Mouse (Mus musculus) midbrain, embryonic 14.5 days (tissue): Measurements from ENCODE around the gene Olfr6. TPM values are rescaled to one million over a fixed set of nuclear protein-coding genes. Genes with fewer than 3 reads are reported as not detected.
"Not testable (repeated sequence)": the region's sequence is repeated elsewhere in the genome, so short reads cannot be mapped to it uniquely, and the experiment has no call there.

Experiments
- ATAC-seq: fragments of 200-750 bp; cut with Nextera tagmentation; 2 replicates; pipeline ENCODE4 v1.8.0; 2017; ENCODE audit warnings: moderate number of reproducible peaks, moderate library complexity; ENCODE audit not compliant: low FRiP score, low TSS enrichment
- DNase-seq: peaks from one replicate; pipeline ENCODE4 v3.0.0-alpha.2; 2015
- H3K27ac ChIP-seq: fragments of 300-500 bp; sonication (generic); replicated peaks from 2 replicates; pipeline ENCODE4 v1.5.1; 2014; ENCODE audit warnings: mild to moderate bottlenecking, low read depth, low read length, moderate library complexity
- H3K27me3 ChIP-seq: fragments of 300-500 bp; sonication (generic); 2 replicates; pipeline ENCODE4 v1.6.1; 2014; ENCODE audit warnings: low read length, control low read depth, mixed read lengths; ENCODE audit not compliant: control insufficient read depth, insufficient read depth
- H3K36me3 ChIP-seq: fragments of 300-500 bp; sonication (generic); 2 replicates; pipeline ENCODE4 v1.6.1; 2014; ENCODE audit warnings: low read length, control low read depth; ENCODE audit not compliant: control insufficient read depth, insufficient read depth
- H3K4me1 ChIP-seq: fragments of 300-500 bp; sonication (generic); 2 replicates; pipeline ENCODE4 v1.6.1; 2014; ENCODE audit warnings: mild to moderate bottlenecking, antibody characterized with exemption, low read length, control low read depth; ENCODE audit not compliant: control insufficient read depth, insufficient read depth
- H3K4me2 ChIP-seq: fragments of 300-500 bp; sonication (generic); 2 replicates; pipeline ENCODE4 v1.6.1; 2014; ENCODE audit warnings: mild to moderate bottlenecking, low read length, moderate library complexity
- H3K4me3 ChIP-seq: fragments of 300-500 bp; sonication (generic); replicated peaks from 2 replicates; pipeline ENCODE4 v1.5.1; 2014; ENCODE audit warnings: low read depth, low read length
- H3K9ac ChIP-seq: fragments of 300-500 bp; sonication (generic); replicated peaks from 2 replicates; pipeline ENCODE4 v1.6.1; 2014; ENCODE audit warnings: mild to moderate bottlenecking, low read length, moderate library complexity
- H3K9me3 ChIP-seq: fragments of 300-500 bp; sonication (generic); 2 replicates; pipeline ENCODE4 v1.6.1; 2016; ENCODE audit warnings: low read length, control low read depth, mixed read lengths; ENCODE audit not compliant: control insufficient read depth
- WGBS: fragments of 180-500 bp; shearing (Covaris S2); extraction: QIAGEN DNeasy Blood & Tissue Kit; methylation state at CpG from one replicate; pipeline ENCODE4 v1.1.7; 2014; 5-methylcytosine and 5-hydroxymethylcytosine counted together
- polyA plus RNA-seq: library from polyadenylated mRNA; unstranded; fragments of >200 nt; fragmentation: Nextera tagmentation; extraction: Ambion mirVana; gene quantifications from 2 replicates; pipeline ENCODE4 v1.2.1, GENCODE M21; 2014

Gene Olfr6
- polyA plus RNA-seq, 1 experiment from 2014 or later = not detected

- H3K4me3 ChIP-seq, H3K4me1 ChIP-seq, H3K27me3 ChIP-seq, H3K36me3 ChIP-seq, ATAC-seq, H3K4me2 ChIP-seq, DNase-seq, H3K27ac ChIP-seq, H3K9ac ChIP-seq, H3K9me3 ChIP-seq: not testable (repeated sequence)
- WGBS = 73% methylated on average over 4 of the region's 7 CpGs
Measured at GRCm38 (mm10) chr7:106920961-106921360, 42.8 kb downstream of the Olfr6 start.

GRCm38 (mm10) chr7:106907676-106908075, 56.1 kb downstream of the Olfr6 start, which contains the start of gene Olfr1532-ps1:
Gene Olfr1532-ps1, plus strand, starts transcription at chr7:106908001.
- H3K9ac ChIP-seq = no peak within 1 kb of the TSS
- H3K27me3 ChIP-seq = no peaks in the 10 kb centered on the region
- H3K4me2 ChIP-seq = no peak within 1 kb of the TSS
- 65% methylated on average over 2 of the region's 2 CpGs for WGBS
- DNase-seq (no peak), ATAC-seq (no peak)
- no peaks in the 10 kb centered on the region for H3K4me1 ChIP-seq
- H3K4me3 ChIP-seq = no peak within 1 kb of the TSS
- no peak within 1 kb of the TSS for H3K27ac ChIP-seq
- no peaks in the 10 kb centered on the region for H3K36me3 ChIP-seq
- no peaks in the 10 kb centered on the region for H3K9me3 ChIP-seq

Other genes starting within 250 kb of the Olfr6 start
- gene Olfr695, start 247.5 kb downstream of the Olfr6 start, polyA plus RNA-seq = not detected in 2 replicates
- gene Olfr697, start 221.5 kb downstream of the Olfr6 start, polyA plus RNA-seq = not detected in 2 replicates
- not detected in 2 replicates for gene Olfr698, start 208.5 kb downstream of the Olfr6 start, polyA plus RNA-seq
- not detected in 2 replicates for gene Olfr699, start 170.7 kb downstream of the Olfr6 start, polyA plus RNA-seq
- not detected in 2 replicates for gene Olfr700, start 155.1 kb downstream of the Olfr6 start, polyA plus RNA-seq
- not detected in 2 replicates for gene Olfr701, start 149.8 kb downstream of the Olfr6 start, polyA plus RNA-seq
- gene Olfr702, start 130.0 kb downstream of the Olfr6 start, polyA plus RNA-seq = not detected in 2 replicates
- not detected in 2 replicates for gene Olfr703, start 120.6 kb downstream of the Olfr6 start, polyA plus RNA-seq
- gene Olfr704, start 100.8 kb downstream of the Olfr6 start, polyA plus RNA-seq = not detected in 2 replicates
- not detected in 2 replicates for gene Olfr705, start 87.0 kb downstream of the Olfr6 start, polyA plus RNA-seq
- not detected in 2 replicates for gene Olfr706, start 75.8 kb downstream of the Olfr6 start, polyA plus RNA-seq
- not detected in 2 replicates for gene Olfr707, start 62.7 kb downstream of the Olfr6 start, polyA plus RNA-seq
- not detected in 2 replicates for gene Olfr1532-ps1, start 55.9 kb downstream of the Olfr6 start, polyA plus RNA-seq
- gene Olfr709-ps1, start 31.7 kb downstream of the Olfr6 start, polyA plus RNA-seq = not detected in 2 replicates
- not detected in 2 replicates for gene Olfr710, start 15.6 kb downstream of the Olfr6 start, polyA plus RNA-seq
- gene Olfr711, start 11.5 kb upstream of the Olfr6 start, polyA plus RNA-seq = not detected in 2 replicates
- not detected in 2 replicates for gene Olfr2, start 42.1 kb upstream of the Olfr6 start, polyA plus RNA-seq
- not detected in 2 replicates for gene Olfr713, start 67.2 kb upstream of the Olfr6 start, polyA plus RNA-seq
- gene Olfr714, start 107.0 kb upstream of the Olfr6 start, polyA plus RNA-seq = not detected in 2 replicates
- gene Olfr17, start 129.3 kb upstream of the Olfr6 start, polyA plus RNA-seq = not detected in 2 replicates
- not detected in 2 replicates for gene Olfr715b, start 146.4 kb upstream of the Olfr6 start, polyA plus RNA-seq
- not detected in 2 replicates for gene Olfr715, start 167.1 kb upstream of the Olfr6 start, polyA plus RNA-seq
- not detected in 2 replicates for gene Olfr716, start 174.4 kb upstream of the Olfr6 start, polyA plus RNA-seq
- not detected in 2 replicates for gene Nlrp14, start 203.1 kb upstream of the Olfr6 start, polyA plus RNA-seq
- not detected in 2 replicates for gene Rbmxl2, start 245.5 kb upstream of the Olfr6 start, polyA plus RNA-seq